Mouse (Mus musculus): ENCODE data around the gene Fut2. TPM values are rescaled to one million over a fixed set of nuclear protein-coding genes. Genes with fewer than 3 reads are reported as not detected.

Gene Fut2
- total RNA-seq, 1 experiment, result 0.27 TPM

- no peak overlapping the region for H3K27ac ChIP-seq (ENCODE audit: insufficient read depth, low read depth, low read length, poor library complexity, severe bottlenecking)
- H3K4me3 ChIP-seq (ENCODE audit: insufficient read depth in 1 of 2, low read depth in 1 of 2, low read length in 2 of 2, poor library complexity in 1 of 2, severe bottlenecking in 1 of 2), result no peak overlapping the region
- no peak for DNase-seq (ENCODE audit: low read depth, low spot score)
- peaks cover 3% of the 10 kb centered on the region; the same call in 1 of the 2 replicates for H3K36me3 ChIP-seq (ENCODE audit: control insufficient read depth, insufficient read depth, low read length, poor library complexity, severe bottlenecking)
- TF ChIP-seq MAFK (IDR thresholded peaks at IDR 0.05; ENCODE audit: insufficient read depth, low read depth, low read length) (no peak), HCFC1 (IDR thresholded peaks at IDR 0.05; ENCODE audit: borderline replicate concordance, insufficient read depth, low read length) (no peak)
- in situ Hi-C loops (cut with MboI; ENCODE audit: low sequenced_read_pairs in 2 of 2, unreplicated experiment in 2 of 2), result no loop called here
- peaks cover 0 to 9% of the 10 kb centered on the region in 2 experiments; a peak in 1 of 4 replicates for H3K4me1 ChIP-seq (ENCODE audit: control insufficient read depth in 2 of 2, insufficient read depth in 2 of 2, low read length in 2 of 2, poor library complexity in 1 of 2)
- H3K9ac ChIP-seq (ENCODE audit: insufficient read depth, low read depth, low read length, poor library complexity, severe bottlenecking), result no peak overlapping the region
- no peaks in the 10 kb centered on the region for H3K9me3 ChIP-seq (ENCODE audit: control insufficient read depth, insufficient read depth, low read depth, low read length)
These were observed 13.9 kb upstream of the Fut2 start for GRCm38 (mm10) chr7:45679966-45680621.

- in situ Hi-C loops (cut with MboI; ENCODE audit: low sequenced_read_pairs in 2 of 2, unreplicated experiment in 2 of 2), result no loop called here
- Histone ChIP-seq H3K9ac (ENCODE audit: insufficient read depth, low read depth, low read length, poor library complexity, severe bottlenecking) (no peak overlapping the region), H3K4me1 (ENCODE audit: control insufficient read depth in 2 of 2, insufficient read depth in 2 of 2, low read length in 2 of 2, poor library complexity in 1 of 2) (peaks cover 0 to 9% of the 10 kb centered on the region in 2 experiments; a peak in 1 of 4 replicates), H3K36me3 (ENCODE audit: control insufficient read depth, insufficient read depth, low read length, poor library complexity, severe bottlenecking) (peaks cover 3% of the 10 kb centered on the region; the same call in 1 of the 2 replicates), H3K9me3 (ENCODE audit: control insufficient read depth, insufficient read depth, low read depth, low read length) (no peaks in the 10 kb centered on the region), H3K27ac (ENCODE audit: insufficient read depth, low read depth, low read length, poor library complexity, severe bottlenecking) (no peak overlapping the region), H3K4me3 (ENCODE audit: insufficient read depth in 1 of 2, low read depth in 1 of 2, low read length in 2 of 2, poor library complexity in 1 of 2, severe bottlenecking in 1 of 2) (no peak overlapping the region)
- no peak for TF ChIP-seq HCFC1 (IDR thresholded peaks at IDR 0.05; ENCODE audit: borderline replicate concordance, insufficient read depth, low read length)
- no peak for TF ChIP-seq ZC3H11A (IDR thresholded peaks at IDR 0.05; ENCODE audit: borderline replicate concordance, low read depth, low read length)
- TF ChIP-seq MAFK (IDR thresholded peaks at IDR 0.05; ENCODE audit: insufficient read depth, low read depth, low read length), result no peak
- no peak for TF ChIP-seq ZNF384 (IDR thresholded peaks at IDR 0.05; ENCODE audit: low read depth, low read length)
- TF ChIP-seq CHD2 (IDR thresholded peaks at IDR 0.05; ENCODE audit: low read depth, low read length), result no peak
- DNase-seq (ENCODE audit: low read depth, low spot score), result no peak
These were observed 12.3 kb upstream of the Fut2 start for GRCm38 (mm10) chr7:45678513-45678912.

GRCm38 (mm10) chr7:45677627-45678295, 11.6 kb upstream of the Fut2 start:
- peaks cover 3% of the 10 kb centered on the region; the same call in 1 of the 2 replicates for H3K36me3 ChIP-seq (ENCODE audit: control insufficient read depth, insufficient read depth, low read length, poor library complexity, severe bottlenecking)
- DNase-seq (ENCODE audit: low read depth, low spot score), result no peak
- no peak overlapping the region for H3K9ac ChIP-seq (ENCODE audit: insufficient read depth, low read depth, low read length, poor library complexity, severe bottlenecking)
- no peak for TF ChIP-seq ZNF384 (IDR thresholded peaks at IDR 0.05; ENCODE audit: low read depth, low read length)
- TF ChIP-seq ZC3H11A (IDR thresholded peaks at IDR 0.05; ENCODE audit: borderline replicate concordance, low read depth, low read length), result no peak
- TF ChIP-seq CHD2 (IDR thresholded peaks at IDR 0.05; ENCODE audit: low read depth, low read length), result no peak
- no peak for TF ChIP-seq MAFK (IDR thresholded peaks at IDR 0.05; ENCODE audit: insufficient read depth, low read depth, low read length)
- no peak for TF ChIP-seq HCFC1 (IDR thresholded peaks at IDR 0.05; ENCODE audit: borderline replicate concordance, insufficient read depth, low read length)
- H3K4me3 ChIP-seq (ENCODE audit: insufficient read depth in 1 of 2, low read depth in 1 of 2, low read length in 2 of 2, poor library complexity in 1 of 2, severe bottlenecking in 1 of 2), result no peak overlapping the region
- in situ Hi-C loops (cut with MboI; ENCODE audit: low sequenced_read_pairs in 2 of 2, unreplicated experiment in 2 of 2), result no loop called here
- H3K27ac ChIP-seq (ENCODE audit: insufficient read depth, low read depth, low read length, poor library complexity, severe bottlenecking), result no peak overlapping the region
- H3K4me1 ChIP-seq (ENCODE audit: control insufficient read depth in 2 of 2, insufficient read depth in 2 of 2, low read length in 2 of 2, poor library complexity in 1 of 2), result peaks cover 0 to 9% of the 10 kb centered on the region in 2 experiments; a peak in 1 of 4 replicates
- no peaks in the 10 kb centered on the region for H3K9me3 ChIP-seq (ENCODE audit: control insufficient read depth, insufficient read depth, low read depth, low read length)

GRCm38 (mm10) chr7:45668921-45669320, 2.7 kb upstream of the Fut2 start:
- no peak for DNase-seq (ENCODE audit: low read depth, low spot score)
- TF ChIP-seq ZC3H11A (IDR thresholded peaks at IDR 0.05; ENCODE audit: borderline replicate concordance, low read depth, low read length) (no peak), ZNF384 (IDR thresholded peaks at IDR 0.05; ENCODE audit: low read depth, low read length) (no peak), HCFC1 (IDR thresholded peaks at IDR 0.05; ENCODE audit: borderline replicate concordance, insufficient read depth, low read length) (no peak), CHD2 (IDR thresholded peaks at IDR 0.05; ENCODE audit: low read depth, low read length) (no peak), MAFK (IDR thresholded peaks at IDR 0.05; ENCODE audit: insufficient read depth, low read depth, low read length) (no peak)
- in situ Hi-C loops (cut with MboI; ENCODE audit: low sequenced_read_pairs in 2 of 2, unreplicated experiment in 2 of 2), result no loop called here

More at GRCm38 (mm10) chr7:45668921-45669320, 2.7 kb upstream of the Fut2 start:
- H3K27ac ChIP-seq (ENCODE audit: insufficient read depth, low read depth, low read length, poor library complexity, severe bottlenecking), result no peak overlapping the region
- peaks cover 2 to 9% of the 10 kb centered on the region in 2 experiments; a peak in 2 of 4 replicates for H3K4me1 ChIP-seq (ENCODE audit: control insufficient read depth in 2 of 2, insufficient read depth in 2 of 2, low read length in 2 of 2, poor library complexity in 1 of 2)
- no peak overlapping the region for H3K4me3 ChIP-seq (ENCODE audit: insufficient read depth in 1 of 2, low read depth in 1 of 2, low read length in 2 of 2, poor library complexity in 1 of 2, severe bottlenecking in 1 of 2)
- no peaks in the 10 kb centered on the region for H3K9me3 ChIP-seq (ENCODE audit: control insufficient read depth, insufficient read depth, low read depth, low read length)
- no peak overlapping the region for H3K9ac ChIP-seq (ENCODE audit: insufficient read depth, low read depth, low read length, poor library complexity, severe bottlenecking)
- H3K36me3 ChIP-seq (ENCODE audit: control insufficient read depth, insufficient read depth, low read length, poor library complexity, severe bottlenecking), result no peaks in the 10 kb centered on the region
